Mouse (Mus musculus) thymus, adult 18-20 months (tissue): Measurements from ENCODE around the gene Dnttip1.

Experiments used
- DNase-seq, 2 experiments: peaks; one replicate each; pipeline ENCODE4 v3.0.0; 2022; ENCODE audit warnings: mixed read lengths in 2 of 2

Gene Dnttip1

GRCm38 (mm10) chr2:164754800-164755199 lies 9.0 kb downstream of the Dnttip1 start:
- no peak for DNase-seq

DNA sequence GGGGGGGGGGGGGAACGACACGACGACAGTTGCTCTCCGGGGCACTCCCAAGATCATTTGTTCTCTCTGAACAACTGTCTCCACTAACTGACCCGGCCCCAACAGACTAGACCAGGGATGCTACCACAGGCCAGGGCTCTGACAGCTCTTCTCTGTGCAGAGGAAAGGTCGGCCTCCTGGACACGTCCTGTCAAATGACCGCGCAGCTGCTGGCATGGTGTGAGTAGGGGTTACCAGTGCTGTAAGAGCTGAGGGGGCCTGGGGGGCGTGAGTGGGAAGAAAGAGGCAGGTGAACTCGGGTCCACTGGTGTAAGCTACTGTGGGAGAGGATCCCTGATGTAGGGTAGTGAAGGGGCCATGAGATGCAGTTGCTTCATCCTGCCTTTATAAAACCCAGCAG lies 12.1 kb downstream of the Dnttip1 start:
- DNase-seq = no peak

GRCm38 (mm10) chr2:164758692-164759091 lies 12.9 kb downstream of the Dnttip1 start:
- no peak for DNase-seq

- DNase-seq = no peak
Observed at GRCm38 (mm10) chr2:164760059-164760833, 14.5 kb downstream of the Dnttip1 start.

- DNase-seq = no peak
Observed at GRCm38 (mm10) chr2:164761502-164761901, 15.7 kb downstream of the Dnttip1 start.

DNA sequence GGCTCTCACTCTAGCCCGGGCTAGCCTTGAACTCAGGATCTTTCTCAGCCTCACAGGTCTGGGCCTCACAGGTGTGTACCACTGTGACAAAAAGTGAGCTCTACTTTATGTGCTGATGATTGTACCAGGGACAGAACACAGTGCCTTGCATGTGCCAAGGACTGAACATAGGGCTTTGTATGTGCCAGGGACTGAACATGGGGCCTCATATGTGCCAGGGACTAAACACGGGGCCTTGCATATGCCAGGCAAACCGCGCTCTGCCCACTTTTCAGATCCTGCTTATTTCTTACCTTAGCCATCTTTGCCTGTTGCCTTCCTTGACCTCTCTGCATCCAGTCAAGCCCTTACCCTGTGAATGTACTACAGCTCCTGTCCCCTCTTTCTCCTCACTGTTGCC lies 16.2 kb downstream of the Dnttip1 start:
- DNase-seq = no peak

- no peak for DNase-seq
Observed at GRCm38 (mm10) chr2:164762593-164762992, 16.8 kb downstream of the Dnttip1 start.

GRCm38 (mm10) chr2:164765841-164766240 lies 20.1 kb downstream of the Dnttip1 start:
- DNase-seq = no peak

DNA sequence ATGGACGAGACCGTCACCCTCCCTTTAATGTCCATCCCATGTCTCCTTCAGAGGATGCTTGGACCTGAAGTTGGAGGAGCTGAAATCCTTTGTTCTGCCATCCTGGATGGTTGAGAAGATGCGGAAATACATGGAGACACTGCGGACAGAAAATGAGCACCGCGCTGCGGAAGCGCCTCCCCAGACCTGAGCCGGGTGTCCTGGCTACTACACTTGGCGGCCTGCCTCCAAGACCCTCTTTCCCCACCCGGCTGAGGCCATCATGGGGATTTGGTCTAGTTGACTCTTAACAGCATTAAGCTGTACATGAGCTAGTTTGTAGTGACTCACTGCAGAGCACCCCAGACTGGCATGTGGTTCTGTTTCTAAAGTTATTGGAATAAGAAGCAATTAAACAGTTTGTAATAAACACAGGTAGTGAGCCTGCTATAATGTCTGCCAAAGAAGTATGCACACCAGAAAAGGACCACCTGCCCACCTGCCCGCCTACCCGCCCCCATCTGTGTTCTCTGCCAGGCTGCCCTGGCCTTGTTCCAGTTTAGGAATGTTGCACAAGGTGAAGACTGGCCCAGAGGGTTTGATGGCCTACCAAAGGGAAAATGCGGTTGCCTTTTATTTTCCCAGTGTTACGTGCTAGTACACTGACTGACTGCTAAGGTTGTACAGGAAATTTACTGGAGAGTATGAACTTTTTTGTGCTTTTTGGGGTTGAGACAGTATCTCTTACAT lies 22.2 kb downstream of the Dnttip1 start:
- no peak for DNase-seq

- DNase-seq = peak; percentile 95 to 97
Observed at GRCm38 (mm10) chr2:164769258-164770037, 23.7 kb downstream of the Dnttip1 start, which contains the start of gene Ube2c. Ube2c (plus strand) TSS chr2:164769898.

DNA sequence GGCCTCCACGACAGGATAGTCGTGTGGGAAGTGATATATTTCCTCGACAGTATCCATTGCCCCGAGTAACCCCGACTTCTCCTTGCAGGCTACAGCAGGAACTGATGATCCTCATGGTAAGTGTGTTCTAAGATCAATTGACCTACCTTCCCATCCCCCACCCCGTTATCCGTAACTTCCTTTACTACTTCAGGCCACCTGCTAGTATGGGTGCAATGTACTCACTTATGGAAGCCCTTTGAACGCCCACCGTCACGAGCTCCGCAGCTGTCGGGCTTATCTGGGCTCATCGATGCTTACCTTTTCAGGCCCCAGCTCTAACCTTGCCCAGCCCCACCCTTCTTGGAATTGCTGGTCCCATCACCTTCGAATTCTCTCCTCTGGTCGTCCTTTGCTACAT lies 24.5 kb downstream of the Dnttip1 start:
- no peak for DNase-seq

DNA sequence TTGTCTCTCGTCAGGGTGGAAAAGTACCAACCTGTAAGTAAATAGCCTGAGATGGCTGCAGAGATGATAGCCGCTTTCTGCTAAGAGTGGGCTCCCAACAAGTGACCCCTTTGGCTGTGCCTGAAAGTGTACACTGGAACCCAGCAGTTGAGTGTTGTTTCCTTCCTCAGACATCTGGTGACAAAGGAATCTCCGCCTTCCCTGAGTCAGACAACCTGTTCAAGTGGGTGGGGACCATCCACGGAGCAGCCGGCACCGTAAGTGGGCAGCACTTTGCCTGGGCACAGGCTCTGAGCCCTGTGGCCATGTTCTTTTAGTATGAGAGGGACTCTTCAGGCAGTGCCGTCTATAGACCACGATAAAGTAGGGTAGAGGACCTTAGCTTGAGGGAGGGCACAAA lies 25.3 kb downstream of the Dnttip1 start:
- DNase-seq = no peak

- DNase-seq = no peak
Observed at GRCm38 (mm10) chr2:164773229-164773988, 27.6 kb downstream of the Dnttip1 start.

GRCm38 (mm10) chr2:164773989-164774364 lies 28.2 kb downstream of the Dnttip1 start:
- no peak for DNase-seq

GRCm38 (mm10) chr2:164776130-164776529 lies 30.3 kb downstream of the Dnttip1 start:
- DNase-seq = no peak

DNA sequence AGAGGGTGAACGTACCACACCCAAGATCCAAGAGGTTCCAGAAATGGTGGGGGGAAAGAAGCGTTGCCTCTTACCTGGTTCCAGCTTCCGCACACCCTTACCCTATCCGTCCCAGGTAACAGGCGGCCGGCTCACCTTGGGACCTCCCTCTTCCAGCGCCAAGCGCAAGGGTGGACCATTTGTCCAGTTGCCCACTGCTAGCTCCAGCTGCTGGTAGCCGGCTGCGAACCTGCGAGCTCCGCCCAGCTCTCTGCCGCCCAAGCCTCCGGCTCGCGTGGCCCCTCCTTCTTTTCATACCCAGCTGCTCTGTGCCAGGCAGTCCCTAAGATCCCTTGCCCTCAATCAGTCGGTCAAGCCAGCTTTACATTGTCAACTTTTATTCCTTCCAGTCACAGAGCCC lies 31.0 kb downstream of the Dnttip1 start:
- no peak for DNase-seq

- DNase-seq = no peak
Observed at GRCm38 (mm10) chr2:164777246-164778014, 31.6 kb downstream of the Dnttip1 start.

DNA sequence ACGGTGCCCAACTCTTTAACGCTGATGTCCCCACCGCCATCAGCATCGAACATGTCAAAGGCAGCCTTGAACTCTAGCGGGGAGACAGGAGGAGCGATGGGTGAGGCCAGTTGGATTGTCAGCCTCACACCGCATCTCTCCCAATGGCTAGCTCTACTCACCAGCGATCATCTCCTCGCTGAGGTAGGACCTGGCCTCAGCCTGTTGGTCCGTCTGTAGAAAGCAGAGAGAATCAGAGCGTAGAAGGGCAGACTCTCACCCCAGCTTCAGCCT lies 32.2 kb downstream of the Dnttip1 start:
- no peak for DNase-seq

- DNase-seq = no peak
Observed at GRCm38 (mm10) chr2:164778809-164779208, 33.0 kb downstream of the Dnttip1 start.

- DNase-seq = no peak
Observed at GRCm38 (mm10) chr2:164779481-164780086, 33.8 kb downstream of the Dnttip1 start, which contains the start of gene Tnnc2. Tnnc2 (minus strand) TSS chr2:164779967.

DNA sequence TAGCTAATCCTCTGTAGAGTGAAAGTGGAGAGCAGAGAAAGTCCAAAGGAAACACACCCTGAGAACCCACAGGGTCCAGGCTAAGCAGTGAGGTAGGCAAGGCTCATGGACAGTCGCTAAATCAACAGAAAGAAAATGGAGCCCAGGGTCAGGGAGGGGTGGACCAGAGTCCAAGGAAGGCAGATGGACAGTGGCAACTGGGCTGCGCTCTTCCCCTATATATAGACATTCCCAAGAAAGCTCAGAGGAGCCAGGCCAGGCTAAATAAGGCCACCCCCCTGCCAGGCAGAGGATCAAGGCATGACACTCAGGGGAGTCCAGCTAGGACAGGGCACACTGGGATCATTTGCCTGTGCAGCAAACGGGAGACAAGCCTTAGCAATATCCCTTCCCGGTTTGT lies 36.1 kb downstream of the Dnttip1 start:
- DNase-seq = no peak
